Mouse (Mus musculus) G1E-ER4 (cell line): Measurements from ENCODE around the gene Tbxa2r. TPM values are rescaled to one million over a fixed set of nuclear protein-coding genes. Genes with fewer than 3 reads are reported as not detected.

Experiments used
- GATA1 ChIP-seq: IDR thresholded peaks from one replicate; pipeline ENCODE4 v1.8.0; 2012; ENCODE audit warnings: low read length, inconsistent platforms
- polyA plus RNA-seq: library from polyadenylated mRNA; stranded (reverse); fragments of >175 nt; gene quantifications from 2 replicates; pipeline ENCODE4 v1.2.3, GENCODE M21; 2012

The Tbxa2r gene
- polyA plus RNA-seq, 1 experiment: not detected

DNA sequence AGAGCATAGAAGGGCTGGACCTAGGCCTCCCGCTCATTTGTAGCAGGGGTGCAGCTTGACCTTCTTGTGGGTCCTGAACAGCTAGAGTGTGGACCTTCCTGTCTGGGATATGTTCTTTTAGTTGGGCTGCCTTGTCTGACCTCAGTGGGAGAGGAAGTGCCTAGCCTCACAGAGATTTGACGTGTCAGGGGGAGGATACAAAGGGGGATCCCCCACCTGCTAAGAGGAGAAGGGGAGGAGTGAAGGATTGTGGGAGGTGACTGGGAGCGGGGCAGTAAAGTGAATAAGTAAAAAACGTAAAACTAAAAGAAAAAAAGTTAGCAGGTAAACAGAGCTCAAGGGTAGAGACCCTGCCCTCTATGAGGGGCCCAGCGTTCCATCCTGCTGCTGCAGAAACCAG is 19.0 kb upstream of the Tbxa2r start:
- no peak for TF ChIP-seq GATA1

DNA sequence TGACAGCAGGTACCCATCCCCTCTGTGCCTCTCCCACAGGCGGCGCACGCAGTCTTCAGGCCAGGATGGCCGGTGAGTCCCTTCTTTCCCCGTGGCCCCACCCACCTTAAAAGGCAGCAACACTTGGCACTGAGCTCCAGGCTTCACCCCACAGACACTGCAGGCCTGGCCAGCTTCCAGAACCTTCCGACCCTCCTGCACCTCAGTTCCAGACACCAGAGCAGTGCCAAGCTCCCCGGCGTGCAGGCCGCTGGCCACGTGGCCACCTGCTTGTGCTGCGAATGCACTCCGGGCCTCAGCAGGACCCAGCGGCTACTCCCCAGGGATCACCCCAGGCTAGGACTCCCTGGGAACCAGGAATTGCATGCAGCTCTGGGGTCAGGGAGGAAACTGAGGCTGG is 14.9 kb upstream of the Tbxa2r start:
- no peak for TF ChIP-seq GATA1

DNA sequence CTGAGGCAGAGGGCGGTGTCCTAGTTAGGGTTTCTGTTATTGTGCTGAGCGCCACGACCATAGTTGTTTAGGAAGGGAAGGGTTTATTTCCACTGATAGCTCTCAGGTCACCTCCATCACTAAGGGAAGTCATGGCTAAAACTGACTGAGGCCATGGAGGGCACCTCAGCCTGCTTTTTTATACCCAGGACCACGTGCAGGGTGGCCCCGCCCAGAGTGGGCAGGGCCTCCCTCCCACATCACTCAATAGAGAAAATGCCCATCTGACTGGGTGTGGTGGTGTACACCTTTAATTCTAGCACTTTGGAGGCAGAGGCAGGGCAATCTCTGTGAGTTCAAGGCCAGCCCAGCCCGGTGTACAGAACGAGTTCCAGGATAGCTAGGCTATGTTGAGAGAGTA is 14.3 kb upstream of the Tbxa2r start:
- TF ChIP-seq GATA1: no peak

DNA sequence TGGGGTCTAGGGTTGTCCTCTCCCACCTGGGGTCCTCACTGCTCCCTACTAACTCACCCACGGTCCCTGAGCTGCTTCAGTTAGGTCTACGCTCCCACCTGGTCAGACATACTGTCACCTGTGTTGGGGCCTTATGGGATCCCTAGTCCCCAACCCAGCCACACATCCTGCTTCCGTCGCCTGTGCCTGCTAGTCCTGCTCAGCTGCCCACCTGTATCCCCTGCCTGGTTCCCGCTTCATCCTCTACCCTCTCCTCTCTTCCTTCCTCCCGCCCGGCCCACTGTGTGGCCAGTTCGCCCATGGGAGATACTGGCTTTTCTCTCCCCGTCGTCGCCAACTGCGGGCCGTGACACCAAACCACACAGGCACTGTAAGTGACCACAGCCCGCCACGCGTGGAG is 12.9 kb upstream of the Tbxa2r start:
- no peak for TF ChIP-seq GATA1

DNA sequence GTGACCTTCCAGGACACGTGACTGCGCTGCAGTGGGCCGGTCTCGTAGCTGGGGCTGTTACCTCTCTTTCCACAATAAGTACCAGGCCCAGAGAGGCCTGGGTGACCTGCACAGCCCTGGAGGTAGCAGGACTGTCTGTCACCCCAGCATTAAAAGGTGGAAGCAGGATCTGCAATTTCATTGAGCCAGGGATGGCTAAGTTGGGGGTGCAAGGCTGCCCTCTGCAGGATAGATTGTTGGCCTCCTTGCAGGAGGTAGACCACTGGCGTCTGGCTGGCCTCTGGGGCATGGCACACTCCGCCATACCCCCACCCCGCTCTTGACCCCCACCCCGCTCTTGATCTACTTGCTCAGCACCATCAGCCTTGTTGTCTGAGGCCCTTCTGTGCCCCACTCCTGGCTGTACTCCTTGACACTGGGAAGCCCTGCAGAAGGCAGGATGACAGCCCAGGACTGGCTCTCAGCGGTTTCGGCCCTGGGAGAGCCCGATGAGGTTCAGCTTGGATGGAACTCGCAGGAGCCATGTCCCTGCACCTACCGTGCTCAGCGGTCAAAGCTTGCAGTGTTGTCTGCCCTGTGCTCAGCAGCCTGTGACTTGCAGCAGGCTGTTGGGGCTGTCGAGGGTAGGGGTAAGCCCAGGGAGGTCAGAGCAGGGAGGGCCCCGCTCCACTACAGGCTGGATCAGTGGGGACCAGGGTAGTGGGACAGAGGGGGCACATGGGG is 12.0 kb upstream of the Tbxa2r start:
- no peak for TF ChIP-seq GATA1

DNA sequence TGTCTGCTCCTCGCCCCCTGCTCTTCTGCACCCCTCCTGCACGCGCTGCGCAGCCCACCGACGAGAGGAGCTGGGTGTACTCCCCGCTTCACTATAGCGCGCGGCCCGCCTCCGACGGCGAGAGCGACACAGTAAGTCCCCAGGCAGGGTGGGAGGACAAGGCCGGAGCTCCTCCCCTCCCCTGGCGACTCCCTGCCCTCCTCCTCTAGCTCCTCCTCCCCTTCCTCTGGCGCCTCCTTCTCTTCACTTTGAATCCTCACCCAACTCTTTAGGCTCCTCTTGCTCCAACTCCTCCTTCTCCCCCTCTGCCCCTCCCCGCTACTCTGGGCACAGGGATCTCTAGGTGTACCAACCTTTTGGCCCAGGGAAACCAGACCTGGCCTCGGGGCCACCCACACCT is 11.3 kb upstream of the Tbxa2r start:
- TF ChIP-seq GATA1: no peak

DNA sequence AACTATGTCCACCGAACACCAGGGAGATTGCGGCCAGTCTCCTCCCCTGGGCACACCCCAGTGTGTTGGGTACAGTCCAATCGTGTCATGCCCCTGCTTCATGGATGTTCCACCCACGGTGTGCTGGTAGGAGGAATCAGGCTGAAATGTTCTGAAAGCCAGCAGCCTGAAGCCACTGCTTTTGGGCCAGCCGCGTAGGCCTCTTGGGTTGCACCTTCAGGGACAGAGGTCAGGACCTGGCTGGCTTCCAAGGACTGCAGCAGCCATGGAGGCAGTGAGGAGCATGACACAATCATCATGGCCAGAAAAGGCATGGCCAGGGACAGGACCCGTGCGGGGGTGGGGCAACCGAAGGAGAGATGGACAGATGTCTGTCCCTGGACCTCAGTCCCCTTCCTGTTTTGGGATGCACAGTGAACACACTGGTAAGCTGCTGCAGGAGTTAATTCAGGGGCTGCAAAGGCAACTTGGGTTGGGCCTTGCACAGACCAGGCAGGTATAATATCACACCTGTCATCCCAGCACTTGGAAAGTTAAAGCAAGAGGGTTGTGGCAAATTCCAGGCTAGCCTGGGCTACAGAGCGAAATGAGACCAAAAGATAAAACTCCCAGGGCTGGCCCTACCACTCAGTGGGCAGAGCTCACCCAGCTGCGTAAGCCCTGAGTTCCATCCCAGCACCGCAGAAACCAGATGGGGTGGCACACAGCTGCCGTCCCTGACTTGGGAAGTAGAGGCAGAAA is 9.8 kb upstream of the Tbxa2r start:
- TF ChIP-seq GATA1: no peak

DNA sequence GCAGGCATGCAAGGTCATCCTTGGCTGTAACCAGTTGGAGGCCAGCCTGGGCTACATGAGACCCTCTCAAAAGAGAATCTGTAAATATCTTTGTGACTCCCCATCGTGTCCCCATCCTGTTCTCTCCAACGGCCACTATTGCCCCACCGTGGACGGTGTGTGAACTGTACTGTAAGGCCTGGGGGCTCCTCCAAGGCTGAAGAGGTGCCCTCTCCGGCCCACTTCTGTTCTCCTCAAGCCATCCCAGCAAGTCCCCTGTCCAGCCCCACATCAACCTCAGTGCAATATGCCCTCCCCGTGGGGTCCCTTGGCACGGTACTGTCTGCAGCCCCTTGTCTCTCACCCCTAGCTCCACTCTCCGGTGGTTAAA is 9.2 kb upstream of the Tbxa2r start:
- TF ChIP-seq GATA1: no peak

DNA sequence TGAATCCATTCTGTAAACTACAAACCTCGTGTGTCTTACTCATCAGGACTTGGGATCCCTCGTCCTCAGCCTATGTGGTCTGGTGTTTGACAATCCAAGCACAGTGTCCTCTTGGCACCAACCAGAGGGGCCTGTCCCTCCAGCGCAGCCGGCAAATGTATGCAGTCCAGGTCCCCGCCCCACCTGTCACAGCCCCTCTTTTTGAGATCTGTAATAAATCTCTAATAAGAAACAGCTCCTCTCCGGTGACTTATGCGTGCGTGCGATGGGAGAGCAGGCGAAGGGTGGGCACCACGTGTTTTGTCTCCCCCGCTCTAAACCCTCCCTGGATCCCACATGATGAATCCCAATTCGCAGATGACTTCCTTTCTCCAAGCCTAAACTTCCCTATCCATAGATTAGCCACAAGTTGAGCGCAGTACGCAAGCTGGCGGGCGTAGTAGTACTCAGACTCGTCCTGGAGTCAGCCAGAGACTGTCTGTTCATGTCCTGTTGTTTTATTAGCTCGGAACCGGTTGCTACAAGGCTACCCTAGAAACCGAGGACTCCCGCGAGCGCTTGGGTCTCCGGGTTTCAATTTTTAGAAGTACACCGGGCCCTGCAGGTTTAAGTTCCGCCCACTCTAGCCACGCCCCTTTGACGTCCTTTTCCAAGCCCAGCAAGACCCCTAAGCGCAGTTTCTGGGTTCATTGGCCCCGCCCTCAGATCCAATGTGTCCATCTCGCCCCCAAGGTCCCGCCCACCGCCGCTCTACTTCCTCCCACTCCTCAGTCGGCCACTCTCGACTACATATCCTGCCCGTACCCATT is 8.6 kb upstream of the Tbxa2r start:
- no peak for TF ChIP-seq GATA1

DNA sequence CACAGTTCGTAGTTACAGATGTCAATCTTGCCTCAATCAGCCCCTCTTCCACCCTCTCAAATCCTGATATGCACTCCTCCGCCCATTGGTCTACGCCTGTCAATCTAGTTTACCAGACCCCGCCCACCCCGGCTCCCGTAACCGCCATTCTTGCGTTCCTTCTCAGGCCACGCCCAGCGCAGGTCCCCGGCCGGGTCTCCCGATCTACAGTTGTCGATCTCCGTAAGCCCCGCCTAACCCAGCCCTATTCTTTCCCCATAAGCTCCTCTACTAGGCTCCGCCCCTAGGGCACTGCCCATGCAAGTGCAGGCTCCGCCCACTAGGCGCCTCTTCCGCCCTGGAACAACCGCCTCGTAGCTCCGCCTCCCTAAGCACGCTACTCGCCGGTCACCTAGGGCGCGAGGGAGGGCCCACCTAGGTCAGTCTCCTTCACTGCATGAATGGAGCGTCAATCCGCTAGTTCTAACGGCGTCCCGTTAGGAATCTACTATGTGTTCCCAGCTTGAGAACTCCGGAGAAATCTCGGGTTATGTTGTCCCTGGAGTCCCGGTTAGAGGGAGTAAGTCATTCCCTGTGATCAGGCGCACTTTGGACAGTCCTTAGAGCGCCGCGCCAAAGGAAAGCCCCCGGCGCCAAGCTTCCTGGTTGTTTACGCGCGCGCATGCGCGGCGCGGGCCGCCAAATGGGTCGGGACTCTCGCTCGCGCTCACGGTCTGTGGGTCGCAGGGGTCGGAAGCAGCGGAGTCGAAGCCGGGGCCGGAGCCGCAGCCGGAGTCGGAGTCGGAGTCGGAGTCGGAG is 7.8 kb upstream of the Tbxa2r start, which contains the start of gene Cactin:
TSS of gene Cactin (plus strand) at position 554 of the 798 bp plus-strand sequence.
- TF ChIP-seq GATA1: peak; percentile 26

DNA sequence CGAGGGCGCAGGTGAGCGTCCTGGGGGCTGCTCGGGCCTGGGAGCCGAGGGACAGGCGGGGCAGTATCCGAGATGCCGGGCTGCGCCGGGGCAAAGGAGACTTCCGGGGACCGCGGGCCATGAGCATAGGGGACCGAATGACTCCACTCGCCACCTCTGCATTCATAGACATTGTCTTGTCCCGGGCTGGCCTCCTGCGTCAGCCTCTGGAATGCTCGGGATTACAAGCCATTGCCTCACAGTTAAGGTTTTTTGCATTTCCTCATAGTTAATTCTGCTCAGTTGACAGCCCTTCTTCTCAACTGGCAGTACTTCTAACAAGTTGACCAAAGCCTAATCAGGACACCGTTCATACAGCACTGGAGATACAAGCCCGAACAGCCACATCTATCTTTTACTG is 7.1 kb upstream of the Tbxa2r start:
- no peak for TF ChIP-seq GATA1

DNA sequence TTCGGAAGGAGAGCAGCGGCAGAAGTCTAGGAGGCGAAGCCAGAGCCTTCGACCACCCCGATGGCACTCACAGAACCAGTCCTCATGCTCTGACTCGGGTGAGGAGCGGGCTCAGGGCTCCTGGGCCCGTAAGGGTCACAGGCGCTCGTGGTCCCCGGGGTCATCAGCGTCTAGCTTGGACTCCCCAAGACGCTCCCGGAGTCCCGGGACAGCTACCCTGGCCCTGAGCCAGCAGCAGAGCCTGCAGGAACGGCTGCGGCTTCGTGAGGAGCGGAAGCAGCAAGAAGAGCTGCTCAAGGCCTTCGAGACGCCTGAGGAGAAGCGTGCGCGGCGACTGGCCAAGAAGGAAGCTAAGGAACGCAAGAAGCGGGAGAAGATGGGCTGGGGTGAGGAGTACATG is 6.1 kb upstream of the Tbxa2r start:
- TF ChIP-seq GATA1: no peak

DNA sequence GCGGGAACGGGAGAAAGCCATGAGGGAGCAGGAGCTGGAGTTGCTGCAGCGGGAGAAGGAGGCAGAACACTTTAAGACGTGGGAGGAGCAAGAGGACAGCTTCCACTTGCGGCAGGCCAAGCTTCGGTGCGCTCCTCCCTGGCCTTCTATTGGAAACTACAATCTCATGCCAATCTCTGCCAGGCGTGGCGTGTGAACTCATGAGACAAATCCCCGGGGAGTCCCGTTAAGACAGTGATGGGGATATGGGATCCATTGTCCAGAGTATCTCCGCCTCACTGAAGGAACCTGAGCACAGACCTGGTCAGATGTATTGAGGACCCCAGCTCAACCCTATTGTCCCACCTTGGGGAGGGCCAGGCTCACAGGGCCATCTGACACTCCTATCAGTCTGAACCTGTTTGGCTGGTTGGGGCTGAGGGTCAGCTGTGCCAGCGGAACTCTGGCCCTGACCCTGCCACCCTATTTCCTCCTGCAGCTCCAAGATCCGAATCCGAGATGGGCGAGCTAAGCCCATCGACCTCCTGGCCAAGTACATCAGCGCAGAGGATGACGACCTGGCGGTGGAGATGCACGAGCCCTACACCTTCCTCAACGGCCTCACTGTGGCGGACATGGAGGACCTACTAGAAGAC is 5.3 kb upstream of the Tbxa2r start:
- no peak for TF ChIP-seq GATA1

DNA sequence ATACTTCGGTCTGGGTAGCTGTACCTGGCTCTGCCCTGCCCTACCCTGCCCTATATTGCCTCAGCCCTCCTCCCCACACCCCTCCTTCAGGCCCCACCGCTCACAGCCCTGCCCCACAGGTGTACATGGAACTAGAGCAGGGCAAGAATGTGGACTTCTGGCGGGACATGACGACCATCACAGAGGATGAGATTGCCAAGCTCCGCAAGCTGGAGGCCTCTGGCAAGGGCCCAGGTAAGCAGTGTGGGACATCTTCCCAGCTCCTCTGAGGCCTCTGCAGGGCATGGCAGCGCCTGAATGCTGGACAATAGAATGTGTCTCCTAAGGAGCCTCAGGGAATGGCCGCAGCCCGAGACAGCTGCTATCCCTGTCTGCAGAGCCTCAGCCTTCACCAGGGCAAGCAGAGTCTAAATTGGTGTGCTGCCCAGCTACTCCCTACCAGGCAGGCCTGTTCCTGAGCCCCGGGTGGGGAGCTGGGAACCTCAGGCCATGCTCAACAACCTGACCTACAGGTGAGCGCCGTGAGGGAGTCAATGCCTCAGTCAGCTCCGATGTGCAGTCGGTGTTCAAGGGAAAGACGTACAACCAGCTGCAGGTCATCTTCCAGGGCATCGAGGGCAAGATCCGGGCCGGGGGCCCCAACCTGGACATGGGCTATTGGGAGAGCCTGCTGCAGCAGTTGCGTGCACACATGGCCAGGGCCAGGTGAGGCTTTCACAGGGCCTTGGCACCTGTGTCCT is 4.6 kb upstream of the Tbxa2r start:
- TF ChIP-seq GATA1: no peak
